Mouse (Mus musculus) thymus, adult 2 months (tissue): ENCODE results near the gene Pank4. TPM values are rescaled to one million over a fixed set of nuclear protein-coding genes. Genes with fewer than 3 reads are reported as not detected.
A peak's percentile ranks its signal among the peaks of the same experiment; 100 is the strongest.

Source experiments
- DNase-seq: peaks from one replicate; pipeline ENCODE4 v3.0.0; 2021
- H3K27ac ChIP-seq: fragments of 200-500 bp; 2 replicates; pipeline ENCODE4 v1.5.1; 2012; ENCODE audit warnings: low read length, control low read depth; ENCODE audit not compliant: control insufficient read depth, insufficient read depth
- H3K27me3 ChIP-seq: fragments of 200-500 bp; 2 replicates; pipeline ENCODE4 v1.6.1; 2012; ENCODE audit warnings: mild to moderate bottlenecking, low read length, moderate library complexity, mixed read lengths; ENCODE audit not compliant: control insufficient read depth, insufficient read depth
- H3K36me3 ChIP-seq: fragments of 200-500 bp; 2 replicates; pipeline ENCODE4 v1.6.1; 2012; ENCODE audit warnings: mild to moderate bottlenecking, low read length, moderate library complexity; ENCODE audit not compliant: control insufficient read depth, insufficient read depth
- H3K4me1 ChIP-seq: fragments of 200-500 bp; replicated peaks from 2 replicates; pipeline ENCODE4 v1.6.1; 2012; ENCODE audit warnings: low read length; ENCODE audit not compliant: control insufficient read depth, insufficient read depth
- H3K4me3 ChIP-seq: fragments of 200-500 bp; 2 replicates; pipeline ENCODE4 v1.5.1; 2012; ENCODE audit warnings: mild to moderate bottlenecking, low read length, control low read depth, moderate library complexity; ENCODE audit not compliant: control insufficient read depth, insufficient read depth
- CTCF ChIP-seq: fragments of 200-500 bp; IDR thresholded peaks from 2 replicates; pipeline ENCODE4 v1.5.1; 2012; ENCODE audit warnings: mild to moderate bottlenecking, control low read depth, low read length, moderate library complexity, borderline replicate concordance; ENCODE audit not compliant: control insufficient read depth, poor library complexity, insufficient read depth; ENCODE audit errors: extremely low read depth
- POLR2A ChIP-seq: fragments of 200-500 bp; IDR thresholded peaks from 2 replicates; pipeline ENCODE4 v1.6.1; 2012; ENCODE audit warnings: mild to moderate bottlenecking, low read length, control low read depth, moderate library complexity; ENCODE audit not compliant: control insufficient read depth, poor library complexity, insufficient read depth; ENCODE audit errors: extremely low read depth
- WGBS: fragments of 180-500 bp; shearing (Covaris S2); methylation state at CpG from one replicate; pipeline ENCODE4 v1.1.7; 2018; 5-methylcytosine and 5-hydroxymethylcytosine counted together
- polyA plus RNA-seq: library from polyadenylated mRNA; depleted of rRNA; stranded (reverse); fragments of >200 nt; gene quantifications from 2 replicates; pipeline ENCODE4 v1.2.3, GENCODE M21; 2012

Gene Pank4
- polyA plus RNA-seq, 1 experiment = 155 TPM

DNA sequence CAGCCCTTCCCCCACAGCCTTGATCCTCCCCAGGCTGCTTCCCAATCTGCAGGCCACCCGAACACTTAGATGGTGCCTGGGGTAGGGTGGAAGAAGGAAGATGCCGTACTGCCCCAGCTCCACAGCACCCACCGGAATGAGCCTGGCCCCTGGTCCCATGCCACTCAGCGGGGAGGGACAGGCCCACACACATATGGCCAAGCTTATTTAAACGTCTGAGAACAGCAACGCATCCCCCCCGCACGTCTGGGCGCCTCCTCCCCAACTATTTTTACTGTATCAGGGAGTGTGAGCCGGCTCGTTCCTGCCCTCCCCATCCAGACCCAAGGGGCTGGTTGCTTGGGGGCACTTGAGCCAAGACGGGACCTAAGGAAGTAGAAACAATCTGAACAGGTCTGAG is 50.9 kb downstream of the Pank4 start:
- 77% methylated on average over 12 of the region's 12 CpGs for WGBS
- no peak overlapping the region for H3K27ac ChIP-seq
- H3K27me3 ChIP-seq = no peaks in the 10 kb centered on the region
- H3K4me3 ChIP-seq = no peak overlapping the region
- TF ChIP-seq CTCF (no peak), POLR2A (no peak)
- no peak for DNase-seq
- H3K4me1 ChIP-seq = 0 out of 2 replicates have a peak, but pooled peaks cover 2% of the 10 kb centered on the region
- no peaks in the 10 kb centered on the region for H3K36me3 ChIP-seq

DNA sequence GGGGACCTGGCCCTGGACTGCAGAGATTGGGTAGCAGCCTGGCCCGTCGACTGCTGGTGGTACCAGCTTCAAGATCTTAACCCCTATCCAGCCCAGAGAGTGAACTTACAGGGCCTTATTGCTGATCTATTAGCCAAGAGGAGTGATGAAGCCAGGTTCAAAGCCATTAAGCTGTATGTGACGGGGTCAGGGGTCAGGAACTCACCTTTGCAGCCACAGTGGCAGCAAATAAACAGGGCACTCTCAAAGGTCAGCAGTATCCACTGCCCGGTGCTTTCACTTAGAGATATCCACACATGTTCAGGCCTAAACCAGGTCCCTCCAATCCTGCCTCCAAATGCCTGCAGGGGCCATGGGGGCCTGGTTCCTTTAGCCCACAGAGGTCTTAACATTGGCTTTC is 51.6 kb downstream of the Pank4 start:
- Histone ChIP-seq H3K36me3 (no peaks in the 10 kb centered on the region), H3K27ac (no peak overlapping the region), H3K4me3 (no peak overlapping the region), H3K27me3 (no peaks in the 10 kb centered on the region), H3K4me1 (0 out of 2 replicates have a peak, but pooled peaks cover 2% of the 10 kb centered on the region)
- DNase-seq = no peak
- WGBS = 84% methylated on average over 4 of the region's 4 CpGs
- TF ChIP-seq CTCF = no peak

DNA sequence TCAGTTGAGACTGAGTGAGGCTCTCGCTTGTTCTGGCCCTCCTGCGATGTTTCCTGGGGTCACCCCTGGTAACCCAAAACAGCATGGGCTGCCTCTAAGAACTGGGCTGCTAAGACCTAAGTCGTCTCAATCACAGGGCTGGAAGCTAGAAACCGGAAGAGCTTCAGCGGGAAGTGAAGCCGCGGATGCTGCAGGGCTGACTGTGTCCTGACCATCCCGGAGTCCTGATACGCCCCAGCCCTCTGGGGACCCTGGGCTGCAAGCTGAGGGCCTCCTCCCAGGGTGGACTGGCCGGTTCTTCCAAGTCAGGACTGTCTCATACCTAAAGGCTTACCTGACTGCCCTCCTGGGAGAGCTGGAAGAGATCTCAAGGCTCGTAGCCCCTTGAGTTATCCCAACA is 52.9 kb downstream of the Pank4 start:
- Histone ChIP-seq H3K4me1 (0 out of 2 replicates have a peak, but pooled peaks cover 2% of the 10 kb centered on the region), H3K27ac (no peak overlapping the region), H3K36me3 (no peaks in the 10 kb centered on the region), H3K4me3 (no peak overlapping the region), H3K27me3 (no peaks in the 10 kb centered on the region)
- no peak for DNase-seq
- WGBS = 69% methylated on average over 11 of the region's 11 CpGs
- TF ChIP-seq POLR2A (no peak), CTCF (no peak)

DNA sequence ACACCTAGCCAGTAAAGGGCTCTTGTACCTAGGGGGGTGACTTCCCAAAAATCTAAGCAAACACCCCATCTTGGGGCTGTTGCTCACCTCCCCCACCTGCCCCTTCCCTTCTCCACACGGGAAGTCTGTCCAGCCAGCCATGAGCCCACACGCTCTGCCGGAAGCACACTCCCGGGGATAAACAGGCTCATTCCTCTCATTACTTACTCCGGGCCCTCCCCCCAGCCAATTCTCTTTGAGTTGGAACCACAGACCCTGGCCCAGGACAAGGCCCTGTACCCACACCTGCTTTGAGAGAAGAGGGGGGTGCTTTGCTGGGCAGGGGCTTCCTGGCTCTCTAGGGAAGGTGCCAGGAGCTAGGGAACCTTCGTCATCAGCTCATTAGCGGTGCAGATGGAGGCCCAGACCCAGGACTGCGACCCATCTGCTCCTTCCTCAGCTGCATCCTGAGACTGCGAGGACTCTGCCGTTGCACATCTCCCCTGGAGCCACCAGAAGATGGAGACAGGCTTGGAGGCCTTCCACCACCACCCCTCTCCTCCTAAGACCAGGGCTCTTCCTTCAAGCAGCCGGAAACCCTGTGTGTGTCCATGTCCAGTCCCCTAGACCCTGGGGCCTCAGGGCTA is 53.4 kb downstream of the Pank4 start:
- TF ChIP-seq CTCF (no peak), POLR2A (no peak)
- no peak overlapping the region for H3K27ac ChIP-seq
- no peaks in the 10 kb centered on the region for H3K36me3 ChIP-seq
- 0 out of 2 replicates have a peak, but pooled peaks cover 2% of the 10 kb centered on the region for H3K4me1 ChIP-seq
- WGBS = 85% methylated on average over 11 of the region's 11 CpGs
- no peak overlapping the region for H3K4me3 ChIP-seq
- H3K27me3 ChIP-seq = no peaks in the 10 kb centered on the region
- no peak for DNase-seq

DNA sequence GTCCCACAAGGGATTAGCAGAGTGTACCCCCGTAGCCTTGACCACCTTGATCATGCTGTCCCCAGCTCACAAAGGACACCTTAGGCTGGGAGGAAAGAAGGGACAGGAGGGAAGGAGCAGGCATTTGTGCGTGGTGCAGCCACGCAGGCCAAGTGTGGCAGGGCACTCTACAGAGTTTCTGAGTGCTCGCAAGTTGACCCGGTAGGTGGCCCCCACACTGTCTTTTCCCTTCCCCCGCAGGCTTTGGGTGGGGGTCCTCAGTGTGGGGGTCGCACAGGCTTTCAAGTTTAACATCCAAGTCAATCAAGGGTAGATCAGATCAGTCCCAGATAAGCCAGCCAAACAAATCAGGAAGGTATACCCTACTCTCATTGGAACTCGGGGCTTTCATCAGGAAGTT is 54.1 kb downstream of the Pank4 start:
- TF ChIP-seq CTCF = no peak
- TF ChIP-seq POLR2A = no peak
- no peaks in the 10 kb centered on the region for H3K27me3 ChIP-seq
- no peak overlapping the region for H3K4me3 ChIP-seq
- H3K27ac ChIP-seq = no peak overlapping the region
- no peaks in the 10 kb centered on the region for H3K36me3 ChIP-seq
- H3K4me1 ChIP-seq = 0 out of 2 replicates have a peak, but pooled peaks cover 2% of the 10 kb centered on the region
- 74% methylated on average over 8 of the region's 8 CpGs for WGBS
- DNase-seq = no peak

DNA sequence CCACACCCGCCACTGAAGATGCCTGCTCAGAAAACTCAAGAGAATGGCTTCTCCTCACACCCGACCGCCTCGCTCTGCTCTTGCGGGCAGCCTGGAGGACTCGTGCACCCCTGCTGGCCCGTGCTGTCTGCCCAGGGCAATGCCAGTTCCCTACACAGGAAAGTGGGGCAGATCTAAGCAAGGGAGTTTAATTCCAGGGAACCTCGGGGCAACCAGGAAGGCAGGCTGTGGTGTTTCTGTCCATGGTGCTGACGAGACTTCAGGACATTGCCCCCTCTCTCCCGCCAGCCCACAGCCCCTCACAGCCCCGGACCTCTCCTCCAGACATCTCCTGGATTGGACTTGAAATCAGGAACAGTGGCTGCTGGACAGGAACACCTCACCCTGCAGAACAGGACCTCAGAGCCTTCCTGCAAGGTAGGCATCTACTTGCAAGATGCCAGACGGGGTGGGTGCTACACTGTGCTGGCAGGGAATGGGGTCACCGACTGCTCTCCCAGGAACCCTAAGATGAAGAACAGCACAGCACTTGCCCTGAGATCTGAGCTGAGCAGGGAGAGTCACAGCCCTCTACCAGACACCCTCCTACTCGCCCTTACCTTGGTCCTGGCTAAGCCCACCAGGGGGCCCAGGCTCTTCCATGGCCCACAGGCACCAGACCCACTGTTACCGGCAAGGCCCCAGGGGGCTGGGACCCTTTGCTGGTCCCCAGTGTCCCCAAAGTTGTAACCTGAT is 54.8 kb downstream of the Pank4 start:
- 0 out of 2 replicates have a peak, but pooled peaks cover 2% of the 10 kb centered on the region for H3K4me1 ChIP-seq
- H3K36me3 ChIP-seq = no peaks in the 10 kb centered on the region
- no peak overlapping the region for H3K4me3 ChIP-seq
- no peak overlapping the region for H3K27ac ChIP-seq
- TF ChIP-seq CTCF (no peak), POLR2A (no peak)
- peak; percentile 11 for DNase-seq
- 13% methylated on average over 15 of the region's 15 CpGs for WGBS
- no peaks in the 10 kb centered on the region for H3K27me3 ChIP-seq

DNA sequence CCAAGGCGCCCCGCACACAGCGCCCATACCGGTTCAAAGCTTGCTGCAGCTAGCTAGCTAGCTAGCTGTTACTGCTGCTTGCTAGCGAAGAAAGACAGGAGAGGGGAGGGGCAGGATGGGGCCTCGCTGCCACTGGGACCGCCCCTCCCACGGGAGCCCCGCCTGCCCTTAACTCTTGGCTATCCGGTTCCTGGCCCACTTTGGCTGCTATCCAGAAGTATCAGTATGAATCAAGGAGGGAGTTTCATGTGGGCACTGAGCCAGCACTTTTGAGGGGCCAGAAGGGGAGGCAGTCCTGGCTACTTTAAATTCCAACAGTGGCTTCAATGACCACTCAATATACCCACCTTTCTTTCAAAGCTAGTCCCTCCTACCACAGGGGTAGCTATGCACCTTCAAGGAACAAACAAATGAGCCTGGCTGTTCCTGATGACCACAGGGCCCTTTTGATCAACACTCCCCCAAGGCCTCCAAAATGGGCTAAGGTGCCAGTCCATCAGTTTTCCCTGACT is 55.5 kb downstream of the Pank4 start:
- DNase-seq = peak; percentile 15
- TF ChIP-seq POLR2A (no peak), CTCF (no peak)
- WGBS = 4% methylated on average over 10 of the region's 10 CpGs

More for the DNA sequence above, 55.5 kb downstream of the Pank4 start:
- Histone ChIP-seq H3K36me3 (no peaks in the 10 kb centered on the region), H3K4me1 (0 out of 2 replicates have a peak, but pooled peaks cover 2% of the 10 kb centered on the region), H3K27me3 (no peaks in the 10 kb centered on the region), H3K4me3 (no peak overlapping the region), H3K27ac (no peak overlapping the region)
